Comparison of ENCODE assay signal across 10 mouse cellular contexts in the genomic region with DNA sequence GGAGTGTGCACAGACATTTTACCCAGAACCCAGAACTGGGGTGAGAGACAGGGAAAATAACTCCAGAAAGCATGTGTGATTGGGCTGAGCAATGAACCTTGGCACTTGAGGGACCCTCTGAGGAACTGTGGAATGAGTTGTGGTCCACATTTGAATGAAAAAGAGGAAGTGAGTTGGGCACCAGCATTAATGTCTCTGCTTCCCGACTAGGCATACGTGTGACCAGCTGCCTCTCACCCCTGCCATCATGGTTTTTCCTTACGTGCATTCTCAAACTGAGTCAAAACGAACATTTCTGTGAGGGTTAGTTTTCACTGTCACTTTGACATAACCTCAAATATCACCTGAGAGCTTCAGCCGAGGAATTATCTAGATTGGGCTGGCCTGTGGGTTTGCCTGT.
"Had no signal": no experiment of that assay in that cellular context is flagged by ENCODE, and none has a peak within 500 bp of the region (broad histone marks: within the 10 kb centered on the region; RNA-seq: fewer than 3 reads in every experiment).

No protein-coding gene starts in this region.

- ATAC-seq: liver, embryonic 12.5 days; midbrain, embryonic 15.5 days had no signal

- DNase-seq: kidney, postnatal 25 days; right cerebral cortex, postnatal 14 days; thymus, postnatal 36 days had no signal

- H3K4me1 ChIP-seq: limb, embryonic 10.5 days; liver, embryonic 12.5 days; lung, embryonic 15.5 days; midbrain, embryonic 15.5 days; neural tube, embryonic 13.5 days had no signal

- H3K4me3 ChIP-seq: left cerebral cortex, adult 2 months; limb, embryonic 10.5 days; liver, embryonic 12.5 days; lung, embryonic 15.5 days; midbrain, embryonic 10.5 days; midbrain, embryonic 15.5 days; neural tube, embryonic 13.5 days had no signal

- H3K27me3 ChIP-seq: liver, embryonic 12.5 days; lung, embryonic 15.5 days; midbrain, embryonic 15.5 days; neural tube, embryonic 13.5 days had no signal

- H3K9ac ChIP-seq: liver, embryonic 12.5 days; lung, embryonic 15.5 days; midbrain, embryonic 15.5 days; neural tube, embryonic 13.5 days had no signal

- H3K27ac ChIP-seq: left cerebral cortex, adult 2 months; limb, embryonic 10.5 days; liver, embryonic 12.5 days; lung, embryonic 15.5 days; midbrain, embryonic 15.5 days; neural tube, embryonic 13.5 days had no signal

- H3K36me3 ChIP-seq: limb, embryonic 10.5 days; liver, embryonic 12.5 days; lung, embryonic 15.5 days; midbrain, embryonic 10.5 days; midbrain, embryonic 15.5 days; neural tube, embryonic 13.5 days had no signal

- H3K4me2 ChIP-seq: liver, embryonic 12.5 days; lung, embryonic 15.5 days; midbrain, embryonic 15.5 days; neural tube, embryonic 13.5 days had no signal

- H3K9me3 ChIP-seq: limb, embryonic 10.5 days; liver, embryonic 12.5 days; lung, embryonic 15.5 days; midbrain, embryonic 10.5 days; midbrain, embryonic 15.5 days; neural tube, embryonic 13.5 days had no signal
